Mouse (Mus musculus) erythroblast, embryonic 14.5 days (primary cell): ENCODE results near the gene A930033H14Rik. TPM values are rescaled to one million over a fixed set of nuclear protein-coding genes. Genes with fewer than 3 reads are reported as not detected.

Source experiments
- H3K27me3 ChIP-seq: 2 replicates; pipeline ENCODE4 v1.6.1; 2012; ENCODE audit warnings: inconsistent platforms; ENCODE audit not compliant: control insufficient read depth
- H3K36me3 ChIP-seq: 2 replicates; pipeline ENCODE4 v1.6.1; 2012; ENCODE audit warnings: mild to moderate bottlenecking, inconsistent platforms; ENCODE audit not compliant: control insufficient read depth
- H3K4me1 ChIP-seq: 2 replicates; pipeline ENCODE4 v1.6.1; 2012; ENCODE audit warnings: inconsistent platforms; ENCODE audit not compliant: control insufficient read depth
- H3K4me3 ChIP-seq: replicated peaks from 2 replicates; pipeline ENCODE3; 2012; ENCODE audit warnings: moderate library complexity, mild to moderate bottlenecking, inconsistent platforms
- H3K9me3 ChIP-seq: 2 replicates; pipeline ENCODE4 v1.6.1; 2012; ENCODE audit warnings: low read length, inconsistent platforms, mixed read lengths; ENCODE audit not compliant: control insufficient read depth
- GATA1 ChIP-seq: IDR thresholded peaks from 2 replicates; pipeline ENCODE4 v1.6.1; 2012; ENCODE audit warnings: low read length, inconsistent platforms, mixed read lengths
- TAL1 ChIP-seq: IDR thresholded peaks from 3 replicates; pipeline ENCODE4 v1.6.1; 2012; ENCODE audit warnings: low read length, inconsistent platforms, mixed read lengths
- polyA plus RNA-seq: library from polyadenylated mRNA; stranded (reverse); fragments of >175 nt; gene quantifications from 2 replicates; pipeline ENCODE4 v1.2.3, GENCODE M21; 2012

The A930033H14Rik gene
- polyA plus RNA-seq, 1 experiment: not detected

DNA sequence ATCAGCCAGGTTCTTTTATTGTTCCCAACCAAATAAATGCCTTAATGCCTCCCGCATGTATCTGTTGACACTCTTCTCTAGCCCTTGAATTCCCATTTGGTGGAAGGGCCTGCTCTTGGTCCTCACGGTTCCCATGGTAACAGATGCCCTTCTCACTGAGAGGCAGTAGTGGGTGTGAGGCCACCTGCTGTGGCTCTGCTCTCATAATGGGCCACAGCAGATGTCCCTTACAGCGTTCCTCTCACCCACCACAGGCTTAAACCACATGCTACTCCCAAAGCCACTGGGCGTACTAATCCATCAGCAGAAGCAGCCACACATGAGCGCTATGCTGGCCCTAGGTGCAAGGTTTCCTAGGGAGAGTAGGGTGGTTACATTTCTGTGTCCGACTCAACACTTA, 25.4 kb upstream of the A930033H14Rik start:
- H3K36me3 ChIP-seq: no peaks in the 10 kb centered on the region; the same call in 1 of the 2 replicates
- TF ChIP-seq TAL1 (no peak), GATA1 (no peak)
- no peaks in the 10 kb centered on the region for H3K27me3 ChIP-seq
- no peaks in the 10 kb centered on the region for H3K4me1 ChIP-seq
- peaks cover 16% of the 10 kb centered on the region for H3K9me3 ChIP-seq
- no peak overlapping the region for H3K4me3 ChIP-seq

DNA sequence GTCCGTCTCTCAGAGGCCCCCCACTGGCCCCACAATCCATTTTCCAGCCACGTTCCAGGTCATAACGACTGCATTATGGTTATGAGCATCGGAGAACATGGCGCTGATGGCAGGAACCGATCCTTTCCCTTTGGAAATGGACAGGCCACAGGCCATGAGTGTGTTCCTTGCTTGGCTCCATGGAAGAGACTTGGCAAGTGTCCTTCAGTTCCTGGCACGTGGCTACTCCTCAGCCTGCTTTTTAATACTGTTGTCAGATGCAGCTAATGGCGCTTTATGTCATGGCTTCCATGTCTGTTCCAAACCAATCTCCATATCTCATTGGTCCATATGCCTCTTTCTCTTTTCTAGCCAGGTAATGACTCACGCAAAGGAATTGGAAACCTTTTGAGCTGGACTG, 24.9 kb upstream of the A930033H14Rik start:
- Histone ChIP-seq H3K4me3 (no peak overlapping the region), H3K27me3 (no peaks in the 10 kb centered on the region), H3K4me1 (no peaks in the 10 kb centered on the region), H3K36me3 (no peaks in the 10 kb centered on the region; the same call in 1 of the 2 replicates), H3K9me3 (peaks cover 16% of the 10 kb centered on the region)
- no peak for TF ChIP-seq TAL1
- TF ChIP-seq GATA1: no peak

DNA sequence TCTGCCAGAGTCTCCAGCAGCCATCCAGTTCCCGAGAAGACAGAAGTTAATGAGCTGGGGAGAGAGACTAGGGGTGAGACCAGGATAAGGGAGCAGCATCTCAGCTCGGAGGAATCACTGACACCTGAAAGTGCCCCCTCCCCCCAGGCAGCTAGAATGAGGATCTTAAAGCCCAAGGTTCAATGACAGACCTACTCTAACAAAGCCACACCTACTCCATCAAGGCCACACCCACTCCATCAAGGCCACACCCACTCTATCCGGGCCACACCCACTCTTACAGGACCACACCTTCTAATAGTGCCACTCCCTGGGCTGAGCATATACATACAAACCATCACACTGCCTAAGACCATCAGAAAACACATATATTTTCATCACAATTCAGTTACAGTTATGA, 24.3 kb upstream of the A930033H14Rik start:
- Histone ChIP-seq H3K9me3 (peaks cover 16% of the 10 kb centered on the region), H3K27me3 (no peaks in the 10 kb centered on the region), H3K4me1 (no peaks in the 10 kb centered on the region), H3K4me3 (no peak overlapping the region), H3K36me3 (no peaks in the 10 kb centered on the region; the same call in 1 of the 2 replicates)
- TF ChIP-seq TAL1: no peak
- TF ChIP-seq GATA1: no peak

DNA sequence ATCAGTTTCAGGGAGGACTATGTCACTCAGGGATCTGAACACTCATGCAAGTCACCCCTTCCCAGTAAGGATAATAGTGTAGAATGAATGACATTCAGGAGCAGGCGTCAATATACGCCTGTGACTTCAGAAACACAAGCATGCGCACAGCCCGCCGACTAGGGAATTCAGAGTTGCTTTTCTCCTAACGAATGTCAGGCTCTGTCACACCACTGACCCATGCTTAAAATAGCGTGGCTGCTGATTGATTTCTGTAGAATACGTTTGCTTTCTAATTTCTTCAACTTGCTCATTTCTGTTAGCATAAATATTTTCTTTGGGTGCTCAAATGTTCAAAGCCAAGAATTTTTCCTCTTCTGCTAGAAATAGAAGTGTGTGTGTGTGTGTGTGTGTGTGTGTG, 13.1 kb upstream of the A930033H14Rik start:
- Histone ChIP-seq H3K9me3 (no peaks in the 10 kb centered on the region), H3K27me3 (no peaks in the 10 kb centered on the region), H3K36me3 (no peaks in the 10 kb centered on the region; the same call in 1 of the 2 replicates), H3K4me3 (no peak overlapping the region), H3K4me1 (peaks cover 2% of the 10 kb centered on the region; the same call in 1 of the 2 replicates)
- no peak for TF ChIP-seq TAL1
- TF ChIP-seq GATA1: no peak

DNA sequence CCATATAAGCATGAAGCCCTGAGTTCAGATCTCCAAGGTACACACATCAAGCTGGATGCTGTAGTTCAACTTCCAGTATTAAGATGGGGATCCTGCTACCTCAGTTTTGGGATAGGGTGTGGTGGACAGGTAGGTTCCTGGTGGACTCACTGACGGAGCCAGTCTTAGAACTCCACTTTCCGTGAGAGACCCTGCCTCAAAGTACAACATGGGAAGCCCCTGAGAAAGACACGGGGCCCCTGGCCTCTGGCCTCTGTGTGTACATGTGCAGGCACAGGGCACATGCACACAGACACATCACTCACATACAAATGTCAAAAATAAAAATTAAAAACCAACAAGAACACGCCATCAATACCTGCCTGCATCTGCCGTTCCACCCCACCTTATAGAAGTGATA, 12.6 kb upstream of the A930033H14Rik start:
- Histone ChIP-seq H3K9me3 (no peaks in the 10 kb centered on the region), H3K4me1 (peaks cover 2% of the 10 kb centered on the region; the same call in 1 of the 2 replicates), H3K36me3 (no peaks in the 10 kb centered on the region; the same call in 1 of the 2 replicates), H3K27me3 (no peaks in the 10 kb centered on the region), H3K4me3 (no peak overlapping the region)
- TF ChIP-seq TAL1 (no peak), GATA1 (no peak)

DNA sequence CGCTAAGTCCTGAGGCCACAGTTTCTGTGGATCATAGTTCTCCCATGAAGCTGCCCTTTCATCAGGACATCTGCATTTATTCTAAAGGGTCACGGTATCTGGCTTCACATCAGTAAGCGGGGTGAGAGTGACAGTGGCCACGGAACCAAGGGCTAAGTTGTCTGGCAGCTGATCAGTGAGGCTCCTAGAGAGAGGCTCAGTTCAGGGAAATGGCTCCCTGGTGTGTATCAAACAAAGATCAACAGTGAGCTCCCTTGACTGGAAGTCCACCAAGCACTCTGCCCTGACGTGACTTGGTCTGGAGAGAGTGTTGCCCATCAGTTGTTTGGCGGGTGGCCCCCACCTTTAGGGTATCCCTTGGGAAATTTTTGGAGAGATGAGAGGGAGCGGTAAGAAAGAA, 11.4 kb upstream of the A930033H14Rik start:
- Histone ChIP-seq H3K36me3 (no peaks in the 10 kb centered on the region; the same call in 1 of the 2 replicates), H3K4me1 (peaks cover 4% of the 10 kb centered on the region), H3K9me3 (no peaks in the 10 kb centered on the region), H3K4me3 (no peak overlapping the region), H3K27me3 (no peaks in the 10 kb centered on the region)
- TF ChIP-seq TAL1 (no peak), GATA1 (no peak)

DNA sequence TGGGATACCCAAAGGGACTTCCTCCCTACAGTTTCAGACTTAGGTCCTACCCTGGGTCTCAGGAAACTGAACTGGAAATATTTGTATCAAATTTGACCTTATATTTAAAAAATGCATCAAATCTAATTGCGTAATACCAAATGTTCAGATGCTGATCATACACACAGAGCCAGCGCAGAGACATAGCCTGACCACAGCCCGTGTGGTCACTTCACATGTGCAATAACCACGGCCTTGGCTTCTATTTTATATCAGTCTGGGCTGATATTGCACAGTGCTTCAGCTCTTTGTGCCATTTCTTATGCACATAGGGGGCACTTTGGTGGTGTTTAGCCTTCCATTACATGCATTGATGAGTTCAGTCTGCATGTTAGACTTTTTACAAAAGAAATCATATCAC, 10.3 kb upstream of the A930033H14Rik start:
- no peak for TF ChIP-seq TAL1
- TF ChIP-seq GATA1: no peak
- H3K36me3 ChIP-seq: no peaks in the 10 kb centered on the region; the same call in 1 of the 2 replicates
- H3K27me3 ChIP-seq: no peaks in the 10 kb centered on the region
- H3K4me3 ChIP-seq: no peak overlapping the region
- peaks cover 5% of the 10 kb centered on the region for H3K4me1 ChIP-seq
- no peaks in the 10 kb centered on the region for H3K9me3 ChIP-seq

DNA sequence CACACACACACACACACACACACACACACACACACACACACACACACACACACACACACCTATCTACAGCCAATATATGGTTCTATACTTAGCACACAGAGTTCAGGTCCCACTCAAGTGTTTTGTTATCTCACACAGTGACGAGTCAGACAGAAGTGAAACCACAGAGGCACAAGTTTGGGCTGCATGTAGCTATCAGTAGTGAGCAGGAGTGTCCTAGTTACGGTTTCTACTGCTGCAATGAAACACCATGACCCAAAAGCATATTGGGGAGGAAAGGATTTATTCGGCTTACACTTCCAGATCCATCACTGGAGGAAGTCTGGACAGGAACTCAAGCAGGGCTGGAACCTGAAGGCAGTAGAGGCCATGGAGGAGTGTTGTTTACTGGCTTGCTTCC, 9.1 kb upstream of the A930033H14Rik start:
- Histone ChIP-seq H3K27me3 (no peaks in the 10 kb centered on the region), H3K4me1 (peaks cover 5% of the 10 kb centered on the region), H3K9me3 (no peaks in the 10 kb centered on the region), H3K36me3 (no peaks in the 10 kb centered on the region; the same call in 1 of the 2 replicates), H3K4me3 (no peak overlapping the region)
- TF ChIP-seq GATA1: no peak
- TF ChIP-seq TAL1: no peak

DNA sequence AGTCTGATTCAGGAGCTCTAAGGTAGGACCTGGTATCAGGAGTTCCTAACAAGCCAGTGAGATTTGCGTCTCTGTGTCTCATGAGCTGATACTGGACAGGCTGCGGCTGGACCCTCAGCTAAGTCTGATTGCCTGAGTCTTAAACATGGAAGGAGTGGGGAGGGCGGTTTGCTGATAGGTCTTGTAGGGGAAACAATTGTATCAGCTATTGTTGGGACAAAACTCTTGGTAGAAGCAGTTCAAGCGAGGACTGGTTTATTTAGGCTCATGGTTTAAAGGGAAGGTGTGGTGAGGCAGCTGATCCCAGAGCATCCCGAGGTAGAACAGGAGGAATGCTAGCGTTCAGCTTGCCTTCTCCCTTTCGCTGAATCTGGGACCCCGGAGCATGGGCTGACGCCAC, 8.2 kb upstream of the A930033H14Rik start:
- Histone ChIP-seq H3K4me3 (no peak overlapping the region), H3K27me3 (no peaks in the 10 kb centered on the region), H3K36me3 (no peaks in the 10 kb centered on the region; the same call in 1 of the 2 replicates), H3K9me3 (no peaks in the 10 kb centered on the region), H3K4me1 (peaks cover 5% of the 10 kb centered on the region)
- no peak for TF ChIP-seq GATA1

DNA sequence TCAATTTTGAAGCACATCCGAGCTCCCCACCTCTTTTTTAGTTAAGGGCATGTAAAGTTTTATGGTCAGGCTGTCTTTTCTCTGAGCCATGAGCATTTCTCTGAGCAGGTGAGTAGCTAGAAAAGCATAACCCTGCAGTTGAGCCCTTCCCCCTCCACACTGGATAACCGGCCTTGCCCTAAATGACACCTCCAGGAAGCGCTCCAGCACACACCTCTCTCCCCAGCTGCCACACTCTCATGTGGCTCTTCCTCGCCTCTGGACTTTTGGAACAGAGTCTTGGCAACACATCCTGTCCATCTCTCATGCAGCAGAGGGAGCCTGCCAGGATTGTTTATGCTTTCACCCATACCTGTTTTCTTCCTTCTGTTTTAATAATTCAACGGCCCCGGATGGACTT, 7.4 kb upstream of the A930033H14Rik start:
- Histone ChIP-seq H3K4me1 (peaks cover 5% of the 10 kb centered on the region), H3K27me3 (no peaks in the 10 kb centered on the region), H3K9me3 (no peaks in the 10 kb centered on the region), H3K36me3 (no peaks in the 10 kb centered on the region; the same call in 1 of the 2 replicates), H3K4me3 (no peak overlapping the region)
- TF ChIP-seq GATA1: no peak
- TF ChIP-seq TAL1: no peak
